Mouse (Mus musculus) liver, embryonic 14.5 days (tissue): Measurements from ENCODE around the gene Lamc2.

Experiments
- CTCF ChIP-seq: IDR thresholded peaks from 2 replicates; pipeline ENCODE4 v1.5.1; 2016; ENCODE audit warnings: antibody characterized with exemption, low read depth, control low read depth
- EP300 ChIP-seq: IDR thresholded peaks from 2 replicates; pipeline ENCODE4 v1.6.1; 2016; ENCODE audit warnings: antibody characterized with exemption, low read depth

GRCm38 (mm10) chr1:153095328-153095727, 90.9 kb downstream of the Lamc2 start:
- TF ChIP-seq CTCF (no peak), EP300 (no peak)
